Mouse (Mus musculus) layer of hippocampus, adult 18-20 months (tissue): ENCODE measurements around the gene Aox4. TPM values are rescaled to one million over a fixed set of nuclear protein-coding genes. Genes with fewer than 3 reads are reported as not detected.
A peak's percentile ranks its signal among the peaks of the same experiment; 100 is the strongest.

Experiments used
- DNase-seq, 2 experiments: peaks; one replicate each; pipeline ENCODE4 v3.0.0; 2022; ENCODE audit warnings: low spot score in 2 of 2
- total RNA-seq, 2 experiments: library from RNA; stranded (reverse); gene quantifications; 2 replicates each; pipeline ENCODE4 v1.2.3; 2021

Gene Aox4
- total RNA-seq, 2 experiments from 2014 or later = 1.2 to 1.5 TPM

DNA sequence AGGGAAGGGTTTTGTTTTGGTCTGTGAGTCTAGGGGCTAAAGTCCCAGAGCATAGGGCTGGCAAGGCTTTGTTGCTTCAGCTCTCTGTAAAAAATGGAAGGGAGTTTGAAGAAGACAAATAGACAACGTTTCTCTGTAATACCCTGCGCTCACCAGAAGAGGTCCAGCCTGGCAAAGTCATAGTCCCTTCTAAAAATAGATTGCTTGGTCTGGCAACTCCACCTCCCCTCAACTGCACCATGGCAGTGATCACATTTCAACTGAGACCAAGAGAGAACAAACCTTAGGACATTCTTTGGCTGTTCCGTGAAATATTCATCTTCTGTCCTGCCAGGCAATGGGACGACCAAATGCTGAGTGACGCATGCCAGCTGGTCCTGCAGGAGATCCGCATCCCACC is 30.1 kb downstream of the Aox4 start:
- peak in 1 of 2 experiments; percentile 4 for DNase-seq

DNA sequence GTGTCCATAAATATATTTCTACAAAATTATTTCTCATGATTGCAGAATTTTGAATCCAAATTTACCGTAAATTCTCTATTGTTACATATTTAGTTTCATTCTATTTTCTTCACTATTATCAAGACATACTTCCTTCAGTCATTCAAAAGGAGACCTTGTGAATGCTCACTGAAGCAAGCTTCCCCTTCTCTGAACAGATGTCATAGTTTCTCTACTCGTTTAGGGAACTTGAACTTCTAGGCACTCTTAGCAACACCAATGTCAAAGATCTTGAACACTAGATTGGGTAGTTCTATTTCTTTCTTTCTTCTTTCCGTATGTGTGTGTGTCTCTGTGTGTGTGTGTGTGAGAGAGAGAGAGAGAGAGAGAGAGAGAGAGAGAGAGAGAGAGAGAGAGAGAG is 34.3 kb downstream of the Aox4 start:
- no peak for DNase-seq

DNA sequence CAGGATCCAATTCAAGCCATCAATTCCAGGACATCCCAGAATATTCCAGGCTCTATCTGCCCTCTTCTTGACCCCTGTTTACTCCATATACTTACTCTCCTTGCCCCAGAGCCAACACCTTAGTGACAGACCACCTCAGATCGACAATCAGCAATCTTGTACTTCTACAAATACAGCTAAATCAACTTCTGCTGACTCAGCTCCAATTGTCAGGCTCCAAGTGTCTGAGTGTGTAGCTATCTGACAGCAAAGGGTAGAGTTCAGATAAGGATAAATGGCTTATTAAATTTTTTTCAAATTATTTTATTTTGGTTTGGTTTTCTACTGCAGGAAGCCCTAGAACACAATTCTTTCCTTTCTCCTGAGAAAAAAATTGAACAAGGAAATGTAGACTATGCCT is 38.3 kb downstream of the Aox4 start:
- DNase-seq = no peak

DNA sequence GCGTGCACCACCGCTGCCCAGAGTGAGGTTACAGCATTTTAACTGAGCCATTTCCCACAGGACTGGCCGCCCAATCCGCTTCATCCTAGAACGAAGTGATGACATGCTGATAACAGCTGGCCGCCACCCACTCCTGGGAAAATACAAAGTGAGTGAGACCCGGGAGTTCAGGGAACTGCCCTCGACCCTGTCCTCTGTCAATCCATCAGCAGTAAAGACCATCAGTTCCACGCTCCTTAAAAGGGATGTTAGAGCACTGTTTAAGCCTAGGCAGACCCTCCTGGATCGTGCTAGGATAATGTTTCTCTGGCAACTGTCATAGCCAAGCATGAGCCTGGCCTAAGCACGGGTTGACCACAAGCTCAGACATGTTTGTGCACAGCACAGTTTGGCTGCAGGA is 43.3 kb downstream of the Aox4 start:
- DNase-seq = no peak

DNA sequence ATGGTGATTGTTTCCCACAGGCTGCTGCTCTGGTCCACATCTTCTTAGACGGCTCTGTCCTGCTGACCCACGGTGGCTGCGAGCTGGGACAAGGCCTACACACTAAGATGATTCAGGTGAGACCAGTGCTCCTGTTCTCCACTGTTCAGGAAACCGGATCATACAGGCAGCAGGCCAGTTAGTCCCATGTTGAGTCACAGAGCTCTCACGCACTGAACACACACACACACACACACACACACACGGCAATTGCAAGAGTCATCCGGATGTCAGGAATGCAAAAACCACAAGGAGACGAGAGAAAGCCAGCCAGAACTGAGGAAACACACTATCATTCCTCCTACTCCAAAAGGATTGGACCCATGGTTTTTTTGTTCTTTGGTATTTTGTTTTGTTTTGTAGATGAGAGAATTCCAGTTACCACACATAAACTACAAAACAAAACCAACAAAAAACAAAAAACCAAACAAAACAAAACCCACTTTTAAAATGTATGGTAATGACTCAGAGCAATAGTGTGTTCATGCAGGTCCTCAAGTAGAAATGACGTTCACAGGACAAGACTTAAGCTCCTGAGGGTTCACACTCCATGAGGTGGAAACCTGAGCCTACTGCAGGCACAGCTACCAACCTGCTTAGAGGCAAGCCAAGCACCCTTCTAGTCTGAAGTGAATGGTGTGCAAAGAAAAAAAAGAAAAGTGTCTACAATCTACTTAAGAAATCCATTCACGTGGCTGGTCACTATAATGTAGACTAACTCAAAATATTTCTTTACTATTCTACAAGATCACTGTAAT is 47.2 kb downstream of the Aox4 start:
- DNase-seq = no peak

DNA sequence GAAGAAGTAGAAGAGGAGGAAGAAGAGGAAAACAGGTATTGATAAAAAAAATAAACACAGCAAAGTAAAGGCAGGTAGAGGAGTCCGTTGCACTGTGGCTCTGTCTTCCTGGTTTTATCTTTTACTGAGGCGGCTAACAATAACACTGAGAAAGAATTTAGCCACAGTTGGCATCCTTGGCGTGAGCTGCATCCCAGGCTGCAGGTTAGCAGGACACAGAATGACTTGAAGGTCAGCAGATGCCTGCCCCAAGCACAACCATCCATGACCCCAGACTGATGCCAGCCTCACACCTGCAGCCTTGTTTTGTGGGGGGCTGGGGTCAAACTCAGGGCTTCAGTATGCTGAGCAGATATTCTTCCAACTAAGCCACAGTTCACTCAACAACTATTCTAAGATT is 50.1 kb downstream of the Aox4 start:
- no peak for DNase-seq

DNA sequence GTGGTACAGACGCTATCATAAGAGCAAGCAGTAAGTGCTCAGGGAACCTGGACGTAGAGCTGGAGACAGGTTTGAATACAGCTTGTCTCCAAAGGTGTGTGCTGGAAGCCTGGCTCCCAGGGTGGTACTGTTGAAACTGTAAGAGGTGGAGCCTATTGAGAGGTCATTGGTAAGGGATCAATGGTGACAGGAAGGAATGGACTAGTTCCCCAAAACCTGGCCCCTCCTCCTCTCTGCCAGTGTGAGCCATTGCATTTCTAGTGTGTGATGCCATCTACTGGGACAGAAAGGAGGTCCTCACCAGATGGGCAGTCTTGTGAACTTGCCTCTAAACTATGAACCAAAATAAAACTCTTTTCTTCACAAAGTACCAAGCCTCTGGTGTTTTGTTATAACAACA is 58.0 kb downstream of the Aox4 start:
- DNase-seq = no peak

DNA sequence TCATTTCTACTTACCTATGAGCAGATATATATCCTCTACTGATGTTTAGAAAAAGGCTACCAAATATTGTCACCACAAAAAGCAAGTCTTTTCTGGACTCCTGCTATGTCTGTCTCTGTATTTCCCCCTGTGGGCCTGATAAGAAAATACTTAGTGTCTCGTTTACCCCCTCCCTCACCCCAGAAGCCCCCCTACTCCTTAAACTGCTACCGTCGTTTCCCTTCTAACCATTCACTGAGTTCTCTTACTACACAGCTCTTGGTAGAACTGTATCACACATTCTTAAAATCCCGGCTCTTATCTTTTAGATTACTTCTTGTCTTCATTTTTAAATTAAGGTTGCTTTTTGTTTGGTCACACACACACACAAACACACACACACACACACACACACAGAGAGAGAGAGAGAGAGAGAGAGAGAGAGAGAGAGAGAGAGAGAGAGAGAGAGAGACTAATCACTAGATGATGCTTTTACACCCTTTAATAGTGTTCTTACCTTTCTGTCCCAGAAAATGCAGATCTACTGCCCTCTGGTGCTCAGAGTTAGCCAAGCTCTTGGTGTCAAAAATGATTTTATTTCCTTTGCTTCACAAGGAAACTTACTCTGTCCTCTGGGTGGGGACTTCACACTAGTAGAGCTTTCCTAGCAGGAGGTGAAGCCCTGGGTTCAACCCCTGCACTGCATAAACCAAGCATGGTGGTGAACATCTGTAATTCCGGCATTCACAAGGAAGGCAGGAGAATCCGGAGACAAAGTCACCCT is 60.8 kb downstream of the Aox4 start:
- DNase-seq = peak; percentile 47 to 83

DNA sequence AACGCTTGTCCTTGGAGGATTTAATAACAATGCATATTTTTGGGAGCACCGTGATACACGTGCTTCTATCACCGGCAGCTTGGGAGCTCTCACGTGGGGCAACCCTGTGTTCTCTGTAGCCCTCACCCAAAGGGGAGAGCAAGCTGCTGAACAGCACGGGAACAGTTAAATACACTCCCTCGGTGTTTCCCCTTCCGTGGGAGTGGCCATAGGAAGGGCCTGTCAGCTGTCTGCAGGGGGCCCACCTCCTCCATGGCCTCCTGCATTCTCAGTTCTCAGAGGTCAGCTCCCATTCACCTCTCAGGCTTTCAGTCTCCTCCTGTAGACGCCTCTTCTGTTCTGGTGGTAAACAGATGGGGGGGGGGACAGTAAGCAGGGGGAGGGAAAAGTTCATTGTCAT is 65.7 kb downstream of the Aox4 start:
- no peak for DNase-seq

DNA sequence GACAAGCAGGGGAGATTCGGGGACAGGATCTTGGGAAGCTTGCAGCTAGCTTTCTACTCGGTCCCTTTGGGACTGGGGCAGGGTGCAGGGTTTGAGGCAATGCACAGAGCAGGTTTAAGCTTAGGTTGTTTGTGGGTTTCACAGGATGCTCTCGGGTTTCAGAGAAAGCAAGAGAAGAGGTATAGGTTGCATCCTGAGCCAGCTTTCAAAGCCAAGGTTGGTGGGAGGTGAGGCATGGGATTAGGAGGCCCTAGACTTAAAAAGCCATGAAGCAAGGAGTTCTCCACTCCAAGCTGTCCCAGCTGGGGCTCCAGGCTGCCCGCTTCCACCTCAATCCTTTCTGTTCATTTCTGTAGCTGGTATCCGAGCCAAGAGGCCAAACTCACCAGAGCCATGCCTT is 67.8 kb downstream of the Aox4 start, which contains the start of gene Aox2:
Gene Aox2, plus strand, starts transcription at position 301 of the 400 bp plus-strand sequence.
- no peak for DNase-seq

DNA sequence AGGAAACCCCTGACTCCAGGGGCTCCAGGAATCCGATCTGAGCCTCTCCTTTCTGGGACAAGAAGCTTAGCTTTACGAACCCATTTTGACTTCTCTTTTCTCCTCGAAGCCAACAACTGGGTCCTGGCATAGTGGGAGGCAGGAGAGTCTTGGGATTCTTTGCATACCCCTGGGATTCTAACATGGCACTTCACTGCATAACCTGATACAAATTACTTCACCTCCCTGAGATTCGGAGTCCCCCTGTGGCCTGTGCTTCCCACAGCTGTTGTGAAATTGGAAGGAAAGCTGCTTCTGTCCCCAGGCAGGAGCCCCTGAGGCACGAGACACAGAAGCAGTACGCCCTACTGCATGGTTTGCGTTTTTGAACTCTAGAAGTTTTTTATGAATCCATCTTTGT is 68.3 kb downstream of the Aox4 start:
- no peak for DNase-seq

DNA sequence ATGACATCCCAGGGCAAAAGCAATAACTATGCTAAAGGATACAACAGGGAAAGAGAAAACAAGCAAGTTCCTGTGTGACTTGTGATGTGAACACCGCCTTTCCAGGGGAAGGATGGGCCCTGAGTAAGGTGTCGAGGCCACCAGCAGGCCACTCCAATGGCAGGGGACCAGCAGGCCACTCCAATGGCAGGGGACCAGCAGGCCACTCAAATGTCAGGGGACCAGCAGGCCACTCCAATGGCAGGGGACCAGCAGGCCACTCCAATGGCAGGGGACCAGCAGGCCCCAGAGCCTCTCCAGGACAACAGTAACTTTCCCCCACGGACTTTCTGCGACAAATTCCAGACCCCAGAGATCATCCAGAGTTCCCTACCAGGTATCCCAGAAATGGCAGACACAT is 70.2 kb downstream of the Aox4 start:
- DNase-seq = no peak

DNA sequence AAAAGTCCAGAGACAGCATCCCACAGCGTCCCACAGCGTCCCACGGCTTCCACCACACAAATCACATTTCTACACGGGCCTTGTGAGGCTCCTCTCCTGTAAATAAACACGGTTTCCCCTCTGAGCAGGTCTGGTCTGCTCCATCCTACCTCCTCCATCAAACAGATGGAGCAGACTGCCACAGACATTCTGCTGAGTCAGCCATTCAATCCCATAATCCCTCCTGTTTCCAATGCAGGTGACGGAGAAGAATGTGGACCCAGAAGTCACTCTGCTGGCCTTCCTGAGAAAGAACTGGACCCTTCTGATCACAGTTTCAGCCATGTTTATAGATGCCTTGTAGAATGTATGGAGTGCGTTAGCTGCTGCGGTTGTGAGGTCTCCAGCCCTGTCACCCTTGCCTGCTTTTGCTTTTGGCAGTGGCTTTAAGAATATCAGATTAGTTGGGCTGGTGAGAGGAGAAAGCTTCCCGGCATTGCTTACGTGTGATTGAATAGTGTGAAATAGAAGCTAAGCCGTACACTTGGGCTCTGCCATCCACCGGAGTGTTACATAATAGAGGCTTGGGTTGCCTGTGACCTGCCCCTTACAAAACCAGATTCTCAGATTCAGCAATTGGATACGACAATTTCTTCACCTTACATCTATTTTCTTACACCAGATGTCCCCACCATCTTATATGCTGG is 70.9 kb downstream of the Aox4 start:
- peak in 1 of 2 experiments; percentile 30 for DNase-seq

DNA sequence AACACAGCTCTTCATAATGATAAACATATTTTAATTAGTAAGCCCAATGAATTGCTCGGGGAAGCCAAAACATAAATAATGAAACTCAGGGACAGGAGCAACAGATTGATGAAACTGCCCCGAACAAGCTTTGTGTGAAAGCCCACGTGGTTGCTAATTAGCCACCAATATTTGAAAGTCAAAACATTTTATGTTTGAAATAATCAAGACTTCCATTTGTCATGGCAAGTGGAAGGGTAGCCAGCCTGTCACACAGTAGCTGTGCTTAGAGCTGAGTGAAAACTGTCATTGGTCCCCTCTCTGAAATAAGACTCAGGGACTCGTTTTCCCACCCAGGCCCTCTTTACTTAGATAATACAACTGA is 71.4 kb downstream of the Aox4 start:
- DNase-seq = peak in 1 of 2 experiments; percentile 58

DNA sequence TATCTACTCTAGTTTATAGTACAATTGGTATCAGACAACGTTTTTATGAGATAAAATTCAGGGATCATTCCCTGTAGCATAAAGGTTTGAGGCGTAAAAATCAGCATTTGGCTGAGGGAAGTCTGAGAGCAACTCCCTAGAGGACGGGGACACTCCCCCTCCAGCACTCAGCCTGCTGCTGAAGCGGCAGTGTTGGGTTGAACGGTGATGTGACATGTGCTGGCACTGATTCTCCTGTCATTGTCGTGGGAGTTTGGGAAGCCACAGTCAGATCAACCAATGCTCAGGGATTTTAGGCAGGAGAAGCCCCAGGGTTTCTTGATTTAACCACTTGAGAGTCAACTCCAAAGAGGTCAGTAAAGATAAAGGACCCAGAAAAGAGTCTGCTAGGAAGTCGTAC is 74.3 kb downstream of the Aox4 start:
- DNase-seq = no peak

DNA sequence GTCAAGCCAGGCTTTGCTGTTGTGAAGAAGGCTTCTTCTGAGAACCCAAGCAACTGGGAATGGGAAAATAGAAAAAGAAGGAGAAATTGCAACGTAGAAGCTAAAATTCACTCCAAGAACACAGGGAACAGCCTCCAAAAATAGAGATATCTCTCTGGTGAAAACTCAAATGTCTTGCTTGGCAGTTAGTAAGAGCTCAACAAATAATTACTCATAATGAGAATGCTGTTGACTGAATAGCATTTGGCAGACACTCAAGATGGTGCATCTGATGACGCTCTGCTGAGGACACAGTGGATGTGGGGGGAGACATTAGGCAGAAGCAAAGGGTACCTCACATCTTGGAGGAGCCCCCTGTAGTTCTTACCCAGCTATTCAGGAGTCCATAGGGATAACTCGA is 77.9 kb downstream of the Aox4 start:
- DNase-seq = peak in 1 of 2 experiments; percentile 51

DNA sequence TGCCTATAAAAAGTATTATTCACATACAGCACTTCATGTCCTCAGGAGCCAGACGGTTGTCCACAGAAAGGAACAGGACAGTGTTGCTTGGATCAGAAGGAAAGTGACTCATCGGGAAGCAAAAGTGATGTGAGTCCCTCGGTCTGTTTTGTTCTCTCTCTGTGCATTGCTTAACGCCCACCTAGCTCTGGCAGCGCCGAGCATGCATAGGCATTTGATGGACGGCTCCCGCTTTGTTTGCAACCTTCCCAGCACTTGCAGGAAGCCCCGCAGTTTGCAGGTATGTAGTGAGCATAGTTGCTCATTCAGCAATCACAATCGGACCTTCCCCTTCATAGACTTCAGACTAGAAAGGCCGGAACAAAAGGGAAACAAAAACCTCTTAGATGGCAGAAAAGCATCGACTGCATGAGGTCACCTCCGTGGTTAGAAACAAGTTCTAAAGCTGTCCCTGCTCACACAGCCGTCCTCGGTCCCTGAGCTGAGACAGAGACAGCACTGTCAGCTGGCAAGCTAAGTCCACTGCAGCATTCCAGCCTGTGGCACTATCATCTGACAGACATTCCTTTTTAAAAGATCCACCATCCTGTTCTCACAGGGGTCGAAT is 79.8 kb downstream of the Aox4 start:
- peak; percentile 17 to 51 for DNase-seq

DNA sequence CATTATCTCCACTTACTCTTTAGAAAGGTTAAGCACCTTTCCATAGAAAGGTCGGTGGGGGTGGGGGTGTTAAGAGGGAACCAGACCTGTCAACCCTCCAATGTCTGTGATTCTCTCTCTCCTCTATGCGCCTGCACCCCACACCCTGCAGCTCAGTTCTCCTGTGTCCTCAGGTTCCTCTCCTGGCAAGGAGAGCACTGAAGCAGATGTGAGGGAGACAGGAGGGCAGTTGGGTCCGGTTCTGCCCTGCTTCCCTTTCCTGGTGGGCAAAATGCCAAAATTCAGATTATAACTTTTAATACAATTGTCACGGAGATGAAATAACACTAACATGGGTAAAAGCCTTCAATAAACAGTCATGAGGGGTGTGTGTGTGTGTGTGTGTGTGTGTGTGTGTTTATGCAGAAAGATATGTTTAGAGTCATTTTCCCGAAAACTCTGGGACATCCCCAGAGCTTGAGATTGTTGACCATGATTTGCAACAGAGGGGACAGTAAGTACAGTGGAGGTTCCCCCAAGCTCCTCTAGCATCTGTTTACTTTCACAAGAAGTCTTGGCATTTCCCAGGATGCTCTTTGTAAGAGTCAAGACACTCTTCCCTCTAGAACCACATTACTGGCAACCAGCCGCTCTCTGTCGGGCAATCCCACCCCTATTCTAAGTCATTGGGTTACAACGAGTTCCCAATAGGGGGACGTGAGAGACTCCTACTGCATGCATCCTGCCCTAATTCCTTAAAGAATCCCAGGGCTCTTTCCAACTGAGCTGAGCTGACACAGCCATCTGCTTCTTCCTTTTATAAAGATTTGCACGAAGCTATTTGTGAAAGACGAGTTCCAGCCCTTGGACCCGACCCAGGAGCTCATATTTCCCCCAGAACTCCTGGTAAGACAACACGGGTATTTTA is 81.5 kb downstream of the Aox4 start:
- DNase-seq = peak; percentile 16 to 44

DNA sequence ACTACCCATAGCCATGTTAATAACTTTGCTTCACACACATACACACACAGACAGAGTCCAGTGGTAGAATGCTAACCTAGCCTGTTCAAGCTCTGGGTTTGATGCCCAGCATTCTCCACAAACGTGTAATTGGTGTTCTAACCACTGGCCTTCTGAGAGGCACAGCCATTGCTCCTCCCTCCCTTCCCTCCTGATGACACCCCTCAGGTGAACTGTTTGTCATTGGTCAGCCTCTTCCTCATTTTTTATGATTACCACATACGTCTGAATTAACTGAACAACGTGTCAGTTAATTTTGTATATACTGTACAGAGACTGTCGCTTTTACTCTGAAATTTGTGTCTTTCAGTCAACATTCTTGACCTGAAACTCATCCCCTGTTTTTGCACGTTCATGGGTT is 84.5 kb downstream of the Aox4 start:
- DNase-seq = no peak

DNA sequence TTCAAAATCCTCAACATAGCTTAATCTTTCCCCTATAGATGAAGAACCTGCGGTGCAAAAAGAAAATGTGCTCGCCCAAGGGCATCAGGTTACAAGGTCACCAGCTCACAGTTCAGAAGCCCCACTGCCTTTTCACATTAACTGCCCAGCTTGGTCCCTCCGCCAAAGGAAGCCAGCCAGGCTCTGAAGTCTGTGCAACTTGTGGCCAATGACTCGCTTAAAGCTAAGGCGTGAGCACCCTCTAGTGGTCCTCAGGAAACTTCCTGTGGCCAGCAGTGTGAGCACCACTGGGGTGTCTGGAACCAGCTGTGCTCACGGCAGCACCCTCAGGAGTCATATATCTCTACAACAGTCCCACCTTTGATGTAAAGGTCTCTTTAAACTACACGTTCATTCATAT is 86.1 kb downstream of the Aox4 start:
- DNase-seq = peak in 1 of 2 experiments; percentile 74

DNA sequence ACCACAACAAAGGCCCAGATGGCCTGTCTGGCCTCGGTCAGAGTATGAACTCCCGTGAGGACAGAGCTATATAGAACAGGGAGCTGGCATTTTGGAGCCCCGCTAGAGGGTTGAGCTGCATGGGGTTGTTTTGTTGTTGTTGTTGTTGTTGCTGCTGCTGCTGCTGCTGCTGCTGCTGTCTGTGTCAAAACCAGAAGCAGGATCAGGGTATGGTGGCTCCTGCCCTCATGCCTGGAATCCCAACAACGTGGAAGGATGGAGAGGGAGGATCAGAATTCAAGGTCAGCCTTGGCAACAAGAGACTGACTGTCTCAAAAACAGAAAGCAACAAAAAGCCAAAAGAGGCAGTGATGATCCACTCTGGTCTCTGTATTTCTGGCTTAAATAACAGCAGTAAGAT is 86.6 kb downstream of the Aox4 start:
- no peak for DNase-seq
